Mouse (Mus musculus) brown adipose tissue, adult 24 weeks (tissue): ENCODE data around the gene Mnat1. TPM values are rescaled to one million over a fixed set of nuclear protein-coding genes. Genes with fewer than 3 reads are reported as not detected.
"Not testable (repeated sequence)": the region's sequence is repeated elsewhere in the genome, so short reads cannot be mapped to it uniquely, and the experiment has no call there.

Source experiments
- H3K27ac ChIP-seq: fragments of 200-500 bp; replicated peaks from 2 replicates; pipeline ENCODE4 v1.5.1; 2012; ENCODE audit warnings: low read depth, mild to moderate bottlenecking, low read length
- H3K4me1 ChIP-seq: fragments of 200-500 bp; 2 replicates; pipeline ENCODE4 v1.6.1; 2012; ENCODE audit warnings: low read length, mixed read lengths; ENCODE audit not compliant: control insufficient read depth, insufficient read depth, insufficient read length
- H3K4me3 ChIP-seq: fragments of 200-500 bp; 2 replicates; pipeline ENCODE4 v1.5.1; 2012; ENCODE audit warnings: low read depth, mild to moderate bottlenecking, low read length, moderate library complexity; ENCODE audit not compliant: insufficient read depth
- polyA plus RNA-seq: library from polyadenylated mRNA; stranded (reverse); fragments of >200 nt; gene quantifications from 2 replicates; pipeline ENCODE4 v1.2.4, GENCODE M21; 2012; ENCODE audit not compliant: missing spikeins, insufficient read depth, insufficient read length

The Mnat1 gene
- polyA plus RNA-seq, 1 experiment = 20.6 TPM

DNA sequence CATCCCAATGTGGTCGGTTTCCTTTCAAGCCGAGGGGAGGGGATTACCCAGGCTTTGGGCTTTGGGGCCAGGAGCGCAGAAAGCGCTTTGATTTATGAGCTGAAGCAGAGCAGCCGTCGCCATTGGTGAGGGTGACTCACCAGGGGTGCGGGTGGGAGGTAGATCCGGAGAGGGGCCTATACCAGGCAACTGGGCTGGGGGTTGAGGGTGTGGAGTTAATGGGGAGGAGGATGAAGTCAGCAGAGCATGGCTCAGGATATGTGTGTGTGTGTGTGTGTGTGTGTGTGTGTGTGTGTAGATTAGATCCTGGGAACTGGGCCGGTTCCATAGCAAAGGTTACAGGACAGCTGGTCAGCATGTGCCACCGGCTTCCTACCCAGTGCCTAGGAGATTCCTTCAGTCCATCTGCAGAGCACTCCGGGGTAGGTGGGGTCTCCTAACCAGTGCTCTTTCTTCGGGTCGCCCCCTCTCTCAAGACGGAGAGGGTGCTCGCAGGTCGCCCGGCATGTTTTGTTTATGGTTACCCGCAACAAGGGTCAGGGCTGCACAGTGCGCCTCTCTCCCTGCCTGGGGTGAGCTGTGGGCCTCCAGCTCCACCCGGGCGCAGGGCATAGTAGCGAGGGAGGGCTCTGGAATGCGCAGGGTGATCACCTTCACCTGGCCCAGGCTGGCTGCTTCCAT lies 12.9 kb upstream of the Mnat1 start:
- H3K4me3 ChIP-seq = peak overlapping the region; percentile 71
- H3K4me1 ChIP-seq = peaks cover 4% of the 10 kb centered on the region; the same call in 1 of the 2 replicates
- H3K27ac ChIP-seq = no peak overlapping the region

DNA sequence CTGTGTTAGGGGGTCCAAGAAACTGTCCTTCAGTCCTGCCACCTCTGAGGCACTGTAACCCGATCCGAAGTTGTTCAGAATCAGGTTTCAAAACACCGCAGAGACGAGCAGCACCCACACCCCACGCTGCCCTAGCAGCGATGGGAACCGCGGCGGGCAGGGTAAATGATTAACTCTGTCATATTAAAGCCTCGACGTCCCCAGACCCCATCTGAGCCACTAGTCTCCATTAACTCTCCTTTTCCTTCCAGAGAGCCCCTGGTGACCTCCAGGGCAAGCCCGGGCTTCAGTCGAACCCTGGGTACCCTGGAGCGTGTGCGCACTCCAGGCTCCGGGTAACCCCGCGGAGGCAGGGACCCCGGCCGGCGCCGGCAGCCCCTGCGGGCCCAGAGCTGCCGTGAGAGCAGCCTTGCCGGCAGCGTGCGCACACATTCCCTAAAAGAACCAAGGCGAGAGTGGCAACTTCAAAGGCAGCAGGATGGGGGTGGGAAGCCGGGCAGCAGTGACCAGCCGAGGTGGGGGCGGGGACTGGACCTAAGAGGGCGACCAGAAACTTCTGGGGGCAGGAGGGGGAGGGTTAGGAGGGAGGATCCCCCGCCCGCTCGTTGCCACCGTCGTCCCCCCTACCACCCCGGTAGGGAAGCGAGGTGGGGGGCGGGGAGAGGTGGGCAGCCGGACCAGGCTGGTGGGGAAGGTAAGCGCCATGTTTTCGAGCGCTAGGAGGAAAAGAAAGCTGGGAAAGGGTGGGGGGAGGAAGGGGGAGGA lies 11.8 kb upstream of the Mnat1 start:
- H3K4me1 ChIP-seq = peaks cover 4% of the 10 kb centered on the region; the same call in 1 of the 2 replicates
- H3K27ac ChIP-seq = no peak overlapping the region

DNA sequence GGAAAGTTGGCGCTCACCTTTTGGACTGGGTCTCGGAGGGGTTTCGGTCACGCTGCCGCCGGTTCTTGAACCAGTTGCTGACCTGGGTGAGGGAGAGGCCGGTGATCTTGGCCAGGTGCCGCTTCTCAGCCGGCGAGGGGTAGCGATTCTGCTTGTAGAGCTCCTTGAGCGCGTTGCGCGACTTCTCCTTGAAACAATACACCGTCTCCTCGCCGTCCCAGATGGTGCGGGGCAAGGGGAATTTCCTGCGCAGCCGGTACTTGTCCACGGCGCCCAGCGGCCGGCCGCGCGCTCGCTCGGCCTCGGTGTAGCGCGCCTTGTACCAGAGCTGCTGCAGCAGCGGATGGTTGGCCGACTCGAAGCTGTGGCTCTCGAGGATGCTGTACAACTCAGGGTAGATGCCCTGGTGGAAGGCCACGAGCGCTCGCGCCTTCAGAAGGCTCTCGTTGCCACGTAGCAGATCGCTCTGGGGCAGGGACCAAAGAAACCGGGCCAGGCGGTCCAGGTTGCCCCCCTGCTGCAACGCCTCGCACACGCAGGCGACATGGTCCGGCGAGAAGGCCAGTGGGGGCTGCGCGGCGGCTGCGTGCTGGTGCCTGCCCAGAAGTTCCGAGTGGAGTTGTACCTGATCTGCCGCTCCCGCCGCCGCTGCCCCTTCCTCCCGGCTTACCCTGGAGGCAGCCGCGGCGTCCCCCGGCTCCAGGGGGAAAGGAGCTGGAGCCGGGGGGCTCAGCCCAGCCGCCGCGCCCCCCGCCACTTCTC lies 11.0 kb upstream of the Mnat1 start:
- Histone ChIP-seq H3K4me3 (peak overlapping the region; percentile 71), H3K27ac (no peak overlapping the region), H3K4me1 (peaks cover 4% of the 10 kb centered on the region; the same call in 1 of the 2 replicates)

More for the DNA sequence above, 11.8 kb upstream of the Mnat1 start:
- peak overlapping the region; percentile 71 for H3K4me3 ChIP-seq

GRCm38 (mm10) chr12:73113196-73113595 lies 10.3 kb upstream of the Mnat1 start, which contains the start of gene Six4:
Six4 (minus strand) TSS chr12:73113456.
- Histone ChIP-seq H3K27ac (no peak within 1 kb of the TSS), H3K4me1 (peaks cover 4% of the 10 kb centered on the region; the same call in 1 of the 2 replicates), H3K4me3 (peak within 1 kb of the TSS; percentile 71)

DNA sequence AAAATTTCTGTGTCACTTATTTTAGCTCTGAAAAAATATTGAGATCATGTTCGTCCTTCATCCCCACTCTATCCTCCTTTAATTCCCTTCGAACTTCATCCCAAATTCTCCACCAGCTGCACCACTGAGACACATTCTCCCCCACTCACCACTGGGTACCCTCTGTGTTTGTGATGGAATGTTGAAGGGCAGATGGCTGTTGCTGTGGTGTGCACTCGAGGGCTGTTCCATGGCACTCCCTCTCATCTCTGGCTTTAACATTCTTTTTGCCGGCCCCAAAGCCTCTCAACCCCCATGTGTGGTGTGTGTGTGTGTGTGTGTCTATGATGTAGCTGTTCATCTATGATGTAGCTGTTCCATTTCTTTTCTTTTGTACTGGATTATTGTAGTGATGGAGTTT lies 1.7 kb downstream of the Mnat1 start:
- Histone ChIP-seq H3K27ac (no peak overlapping the region), H3K4me1 (peaks cover 3% of the 10 kb centered on the region; the same call in 1 of the 2 replicates), H3K4me3 (peak overlapping the region; percentile 14)

- peaks cover 4% of the 10 kb centered on the region; the same call in 1 of the 2 replicates for H3K4me1 ChIP-seq
- H3K27ac ChIP-seq = no peak overlapping the region
- no peak overlapping the region for H3K4me3 ChIP-seq
These were observed 17.2 kb downstream of the Mnat1 start for GRCm38 (mm10) chr12:73140732-73141131.

DNA sequence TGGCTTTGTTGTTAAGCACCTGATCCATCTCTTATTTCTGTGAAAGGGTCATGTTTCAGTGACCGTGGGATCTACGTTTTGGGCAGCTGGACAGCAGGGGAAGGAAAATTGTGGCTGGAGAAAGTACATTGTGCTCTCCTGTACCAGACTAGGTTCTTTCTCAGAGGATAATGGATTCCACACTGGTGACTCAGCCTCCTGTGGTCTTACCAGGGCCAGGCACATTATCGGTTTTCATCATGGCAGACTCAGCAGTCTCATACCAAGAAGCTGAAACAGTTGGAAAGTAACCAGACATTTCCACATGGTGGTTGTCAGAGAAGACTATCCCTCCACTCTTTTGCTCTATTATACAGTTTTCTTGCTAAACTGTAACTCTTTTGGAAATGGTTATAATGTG lies 23.7 kb downstream of the Mnat1 start:
- H3K27ac ChIP-seq = peak overlapping the region; percentile 40; the same call in 1 of the 2 replicates
- H3K4me3 ChIP-seq = no peak overlapping the region
- H3K4me1 ChIP-seq = peaks cover 11% of the 10 kb centered on the region

DNA sequence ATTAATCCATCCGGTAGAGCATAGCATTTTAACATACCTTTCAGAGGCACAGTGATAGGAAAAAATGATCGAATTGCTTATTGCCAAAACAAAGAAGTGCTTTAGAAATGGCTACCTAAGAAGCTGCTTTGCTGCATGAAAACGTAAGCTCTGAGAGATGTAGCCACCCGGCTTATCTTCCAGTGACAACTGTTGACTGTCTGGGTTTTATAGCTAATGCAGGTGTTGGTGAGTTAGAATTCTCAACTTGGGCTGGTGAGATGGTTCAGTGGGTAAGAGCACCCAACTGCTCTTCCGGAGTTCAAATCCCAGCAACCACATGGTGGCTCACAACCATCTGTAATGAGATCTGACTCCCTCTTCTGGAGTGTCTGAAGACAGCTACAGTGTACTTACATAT lies 27.5 kb downstream of the Mnat1 start:
- not testable (repeated sequence) for H3K27ac ChIP-seq, H3K4me3 ChIP-seq, H3K4me1 ChIP-seq

- Histone ChIP-seq H3K4me3 (no peak overlapping the region), H3K4me1 (no peaks in the 10 kb centered on the region), H3K27ac (no peak overlapping the region)
These were observed 30.6 kb downstream of the Mnat1 start for GRCm38 (mm10) chr12:73154150-73154549.

DNA sequence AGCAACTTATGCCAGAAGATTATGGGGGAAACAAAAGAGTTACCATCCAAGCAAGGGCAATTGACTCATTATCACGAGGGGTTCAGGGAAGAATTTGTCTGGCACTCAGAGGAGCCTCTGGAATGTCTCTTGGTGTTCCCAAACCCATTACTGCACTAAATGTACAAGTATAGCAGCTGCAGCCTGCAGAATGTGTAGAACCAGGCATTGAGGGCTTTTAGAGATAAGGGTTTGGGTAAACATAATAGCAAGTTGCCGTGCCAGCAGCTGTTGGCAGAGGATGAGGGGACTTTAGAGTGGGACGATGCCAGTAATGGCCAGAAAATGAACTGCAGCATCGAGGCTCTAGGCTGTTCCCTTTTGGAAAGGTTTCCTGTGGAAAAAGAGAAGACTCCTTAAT lies 36.8 kb downstream of the Mnat1 start:
- Histone ChIP-seq H3K4me1 (peaks cover 6% of the 10 kb centered on the region), H3K4me3 (no peak overlapping the region), H3K27ac (no peak overlapping the region)

DNA sequence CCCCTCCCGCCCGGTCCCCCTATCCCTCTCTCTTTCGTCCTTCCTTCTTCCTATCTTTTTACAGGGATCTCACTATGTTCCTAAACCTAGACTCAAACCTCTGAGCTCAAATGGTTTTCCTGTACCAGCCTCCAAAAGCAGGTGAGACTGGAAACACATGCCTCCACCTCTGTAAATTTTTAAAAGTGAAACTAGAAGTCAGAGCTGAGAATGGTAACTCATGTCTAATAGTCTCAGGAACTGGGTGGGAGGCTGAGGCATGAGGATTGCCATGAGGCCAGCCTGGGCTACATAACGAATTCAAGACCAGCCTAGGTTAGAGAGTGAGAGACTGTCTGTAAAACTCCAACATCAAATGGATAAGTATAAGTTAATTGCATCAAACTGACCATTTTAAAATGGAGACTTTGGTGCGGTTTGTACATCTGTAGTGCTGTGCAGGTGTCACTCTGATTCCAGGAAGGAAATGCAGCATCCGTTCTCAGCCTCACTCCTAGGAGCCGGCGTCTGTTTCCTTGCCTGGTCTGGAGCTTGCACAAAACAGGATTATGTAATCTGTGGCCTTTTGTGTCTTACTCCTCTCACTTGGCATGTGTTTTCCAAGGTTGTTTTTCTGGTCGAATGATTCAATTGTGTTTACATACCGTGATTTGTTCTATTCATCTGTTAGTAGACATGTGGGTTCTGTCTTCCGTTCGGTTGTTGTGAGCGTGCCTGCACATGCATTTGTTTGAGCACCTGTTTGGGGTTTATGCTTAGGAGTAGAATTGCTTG lies 39.1 kb downstream of the Mnat1 start:
- Histone ChIP-seq H3K4me1 (peaks cover 6% of the 10 kb centered on the region), H3K27ac (no peak overlapping the region), H3K4me3 (no peak overlapping the region)

DNA sequence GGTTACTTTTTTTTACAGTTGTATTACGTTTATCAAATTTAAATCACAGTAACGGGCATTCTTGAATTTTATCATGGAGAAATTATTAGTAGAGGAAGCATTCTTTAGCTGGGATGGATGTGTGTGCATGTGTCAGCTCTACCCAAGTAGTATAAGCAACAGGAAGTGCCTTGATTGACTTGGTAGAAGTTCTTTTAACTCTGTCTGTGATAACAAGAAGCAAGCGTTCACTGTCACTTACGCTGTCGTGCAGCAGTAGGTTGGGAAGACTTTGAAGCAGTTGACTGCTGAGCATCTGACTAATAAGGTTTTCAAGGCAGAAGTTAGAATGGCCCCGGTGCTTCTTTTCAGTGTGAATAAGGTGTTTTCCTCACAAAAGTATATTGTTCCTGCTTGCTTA lies 47.3 kb downstream of the Mnat1 start:
- Histone ChIP-seq H3K4me1 (no peaks in the 10 kb centered on the region), H3K4me3 (no peak overlapping the region), H3K27ac (no peak overlapping the region)

DNA sequence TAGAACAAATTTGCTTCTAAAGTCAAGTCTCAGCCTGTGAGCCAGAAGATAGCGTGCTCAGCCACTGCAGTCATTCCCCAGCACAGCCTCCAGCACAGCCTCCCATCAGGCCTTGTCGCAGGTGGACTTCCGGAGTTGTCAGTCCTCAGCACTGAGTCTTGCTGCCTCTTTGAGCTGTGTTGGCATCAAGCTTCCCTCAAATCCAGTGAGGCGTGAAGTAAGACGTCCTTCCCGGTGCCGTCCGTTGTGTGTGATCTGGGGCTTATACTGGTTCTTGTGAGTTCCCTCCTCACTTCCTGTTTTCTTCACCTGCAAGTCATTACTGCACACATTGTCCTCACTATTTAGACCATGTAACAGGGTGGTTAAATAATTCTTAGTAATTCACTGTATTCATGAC lies 60.4 kb downstream of the Mnat1 start:
- Histone ChIP-seq H3K4me1 (no peaks in the 10 kb centered on the region), H3K27ac (no peak overlapping the region), H3K4me3 (no peak overlapping the region)

- Histone ChIP-seq H3K4me3 (no peak overlapping the region), H3K27ac (no peak overlapping the region), H3K4me1 (no peaks in the 10 kb centered on the region)
These were observed 73.8 kb downstream of the Mnat1 start for GRCm38 (mm10) chr12:73197363-73197762.
